Mouse (Mus musculus) liver, embryonic 12.5 days (tissue): ENCODE measurements around the gene Rab3a. TPM values are rescaled to one million over a fixed set of nuclear protein-coding genes. Genes with fewer than 3 reads are reported as not detected.

Source experiments
- ATAC-seq: fragments of 200-750 bp; cut with Nextera tagmentation; 2 replicates; pipeline ENCODE4 v1.8.0; 2017; ENCODE audit warnings: moderate number of reproducible peaks, mild to moderate bottlenecking, moderate library complexity
- H3K27ac ChIP-seq: fragments of 300-500 bp; sonication (generic); 2 replicates; pipeline ENCODE4 v1.5.1; 2016; ENCODE audit warnings: mild to moderate bottlenecking
- H3K27me3 ChIP-seq: fragments of 300-500 bp; sonication (generic); replicated peaks from 2 replicates; pipeline ENCODE4 v1.6.1; 2016; ENCODE audit warnings: mild to moderate bottlenecking, moderate library complexity
- H3K36me3 ChIP-seq: fragments of 300-500 bp; sonication (generic); 2 replicates; pipeline ENCODE4 v1.6.1; 2016; ENCODE audit warnings: mild to moderate bottlenecking, moderate library complexity
- H3K4me1 ChIP-seq: fragments of 300-500 bp; sonication (generic); 2 replicates; pipeline ENCODE4 v1.6.1; 2016
- H3K4me2 ChIP-seq: fragments of 300-500 bp; sonication (generic); 2 replicates; pipeline ENCODE4 v1.6.1; 2016; ENCODE audit warnings: mild to moderate bottlenecking, moderate library complexity
- H3K4me3 ChIP-seq: fragments of 300-500 bp; sonication (generic); 2 replicates; pipeline ENCODE4 v1.5.1; 2016; ENCODE audit warnings: mild to moderate bottlenecking, moderate library complexity
- H3K9ac ChIP-seq: fragments of 300-500 bp; sonication (generic); 2 replicates; pipeline ENCODE4 v1.6.1; 2016; ENCODE audit warnings: mild to moderate bottlenecking, moderate library complexity
- H3K9me3 ChIP-seq: fragments of 300-500 bp; sonication (generic); replicated peaks from 2 replicates; pipeline ENCODE4 v1.6.1; 2016; ENCODE audit warnings: mild to moderate bottlenecking, moderate library complexity
- WGBS: fragments of 180-500 bp; shearing (Covaris S2); methylation state at CpG from one replicate; pipeline ENCODE4 v1.1.7; 2016; ENCODE audit not compliant: insufficient replicate concordance; 5-methylcytosine and 5-hydroxymethylcytosine counted together
- polyA plus RNA-seq: library from polyadenylated mRNA; unstranded; fragments of >200 nt; fragmentation: Nextera tagmentation; extraction: Ambion mirVana; gene quantifications from 2 replicates; pipeline ENCODE4 v1.2.1, GENCODE M21; 2016

The Rab3a gene
- 3.3 and 3.9 TPM in 2 replicates for polyA plus RNA-seq

GRCm38 (mm10) chr8:70754043-70754870, at the start of gene Rab3a:
Gene Rab3a, plus strand, starts transcription at chr8:70754679.
- ATAC-seq, result peak; percentile 98
- 7% methylated on average over 37 of the region's 37 CpGs for WGBS
- Histone ChIP-seq H3K4me3 (peak within 1 kb of the TSS; percentile 73), H3K4me2 (peak within 1 kb of the TSS; percentile 97), H3K27ac (peak within 1 kb of the TSS; percentile 79), H3K27me3 (peaks cover 14% of the 10 kb centered on the region), H3K36me3 (peaks cover 29% of the 10 kb centered on the region), H3K4me1 (peaks cover 57% of the 10 kb centered on the region), H3K9ac (peak within 1 kb of the TSS; percentile 78), H3K9me3 (no peaks in the 10 kb centered on the region)

GRCm38 (mm10) chr8:70708281-70708680, 46.2 kb upstream of the Rab3a start:
- Histone ChIP-seq H3K27me3 (peaks cover 17% of the 10 kb centered on the region), H3K9me3 (no peaks in the 10 kb centered on the region), H3K4me2 (no peak overlapping the region), H3K27ac (no peak overlapping the region), H3K4me3 (no peak overlapping the region), H3K36me3 (no peaks in the 10 kb centered on the region), H3K4me1 (no peaks in the 10 kb centered on the region), H3K9ac (no peak overlapping the region)
- no peak for ATAC-seq
- 73% methylated on average over 14 of the region's 14 CpGs for WGBS

- H3K27ac ChIP-seq, result no peak overlapping the region
- H3K4me3 ChIP-seq, result no peak overlapping the region
- 79% methylated on average over 9 of the region's 9 CpGs for WGBS
- no peaks in the 10 kb centered on the region for H3K36me3 ChIP-seq
- peaks cover 17% of the 10 kb centered on the region for H3K27me3 ChIP-seq
- no peak overlapping the region for H3K4me2 ChIP-seq
- no peak overlapping the region for H3K9ac ChIP-seq
- no peak for ATAC-seq
- H3K4me1 ChIP-seq, result no peaks in the 10 kb centered on the region
- no peaks in the 10 kb centered on the region for H3K9me3 ChIP-seq
Measured at GRCm38 (mm10) chr8:70709794-70710193, 44.7 kb upstream of the Rab3a start.

GRCm38 (mm10) chr8:70710296-70710695, 44.2 kb upstream of the Rab3a start:
- H3K4me2 ChIP-seq, result no peak overlapping the region
- no peaks in the 10 kb centered on the region for H3K9me3 ChIP-seq
- no peak for ATAC-seq
- H3K4me3 ChIP-seq, result no peak overlapping the region
- no peak overlapping the region for H3K9ac ChIP-seq
- 63% methylated on average over 1 of the region's 1 CpGs for WGBS
- H3K4me1 ChIP-seq, result no peaks in the 10 kb centered on the region
- no peaks in the 10 kb centered on the region for H3K36me3 ChIP-seq
- H3K27ac ChIP-seq, result no peak overlapping the region
- H3K27me3 ChIP-seq, result peaks cover 19% of the 10 kb centered on the region

GRCm38 (mm10) chr8:70711041-70711440, 43.4 kb upstream of the Rab3a start:
- H3K4me2 ChIP-seq, result no peak overlapping the region
- 66% methylated on average over 11 of the region's 11 CpGs for WGBS
- peaks cover 22% of the 10 kb centered on the region for H3K27me3 ChIP-seq
- H3K4me1 ChIP-seq, result no peaks in the 10 kb centered on the region
- ATAC-seq, result no peak
- H3K36me3 ChIP-seq, result no peaks in the 10 kb centered on the region
- no peaks in the 10 kb centered on the region for H3K9me3 ChIP-seq
- no peak overlapping the region for H3K4me3 ChIP-seq
- no peak overlapping the region for H3K9ac ChIP-seq
- no peak overlapping the region for H3K27ac ChIP-seq

- Histone ChIP-seq H3K36me3 (no peaks in the 10 kb centered on the region), H3K9me3 (no peaks in the 10 kb centered on the region), H3K27ac (no peak overlapping the region), H3K27me3 (peaks cover 41% of the 10 kb centered on the region), H3K4me3 (no peak overlapping the region), H3K9ac (no peak overlapping the region), H3K4me1 (peaks cover 3% of the 10 kb centered on the region; the same call in 1 of the 2 replicates), H3K4me2 (no peak overlapping the region)
- 62% methylated on average over 7 of the region's 7 CpGs for WGBS
- no peak for ATAC-seq
Measured at GRCm38 (mm10) chr8:70713991-70714390, 40.5 kb upstream of the Rab3a start.

- H3K27me3 ChIP-seq, result peaks cover 43% of the 10 kb centered on the region
- 38% methylated on average over 2 of the region's 2 CpGs for WGBS
- no peaks in the 10 kb centered on the region for H3K9me3 ChIP-seq
- H3K4me3 ChIP-seq, result no peak overlapping the region
- H3K36me3 ChIP-seq, result no peaks in the 10 kb centered on the region
- H3K4me1 ChIP-seq, result peaks cover 3% of the 10 kb centered on the region; the same call in 1 of the 2 replicates
- H3K4me2 ChIP-seq, result no peak overlapping the region
- no peak overlapping the region for H3K9ac ChIP-seq
- H3K27ac ChIP-seq, result no peak overlapping the region
- ATAC-seq, result no peak
Measured at GRCm38 (mm10) chr8:70715086-70715485, 39.4 kb upstream of the Rab3a start.

GRCm38 (mm10) chr8:70716521-70717400, 37.7 kb upstream of the Rab3a start:
- Histone ChIP-seq H3K9ac (no peak overlapping the region), H3K27ac (no peak overlapping the region), H3K27me3 (peaks cover 36% of the 10 kb centered on the region), H3K4me2 (no peak overlapping the region), H3K4me1 (peaks cover 3% of the 10 kb centered on the region; the same call in 1 of the 2 replicates), H3K9me3 (no peaks in the 10 kb centered on the region), H3K36me3 (no peaks in the 10 kb centered on the region), H3K4me3 (no peak overlapping the region)
- ATAC-seq, result no peak
- 68% methylated on average over 40 of the region's 40 CpGs for whole genome bisulfite sequencing

GRCm38 (mm10) chr8:70718297-70718696, 36.2 kb upstream of the Rab3a start, which contains the start of gene Gm3336:
Gene Gm3336, plus strand, starts transcription at chr8:70718543.
- Histone ChIP-seq H3K9me3 (no peaks in the 10 kb centered on the region), H3K9ac (no peak within 1 kb of the TSS), H3K27me3 (peaks cover 36% of the 10 kb centered on the region), H3K4me3 (no peak within 1 kb of the TSS), H3K4me1 (peaks cover 3% of the 10 kb centered on the region; the same call in 1 of the 2 replicates), H3K4me2 (peak within 1 kb of the TSS; percentile 20; the same call in 1 of the 2 replicates), H3K27ac (no peak within 1 kb of the TSS), H3K36me3 (no peaks in the 10 kb centered on the region)
- WGBS, result 3% methylated on average over 19 of the region's 19 CpGs
- ATAC-seq, result peak; percentile 35

- ATAC-seq, result no peak
Measured at GRCm38 (mm10) chr8:70719796-70720270, 34.6 kb upstream of the Rab3a start.

GRCm38 (mm10) chr8:70720739-70721138, 33.7 kb upstream of the Rab3a start:
- ATAC-seq, result no peak
- 5% methylated on average over 3 of the region's 3 CpGs for WGBS

More at GRCm38 (mm10) chr8:70719796-70720270, 34.6 kb upstream of the Rab3a start:
- 36% methylated on average over 9 of the region's 9 CpGs for WGBS
- H3K27me3 ChIP-seq, result peaks cover 48% of the 10 kb centered on the region
- no peaks in the 10 kb centered on the region for H3K36me3 ChIP-seq
- no peaks in the 10 kb centered on the region for H3K9me3 ChIP-seq
- H3K4me3 ChIP-seq, result no peak overlapping the region
- no peak overlapping the region for H3K9ac ChIP-seq
- peaks cover 3% of the 10 kb centered on the region; the same call in 1 of the 2 replicates for H3K4me1 ChIP-seq
- no peak overlapping the region for H3K27ac ChIP-seq
- no peak overlapping the region for H3K4me2 ChIP-seq

More at GRCm38 (mm10) chr8:70720739-70721138, 33.7 kb upstream of the Rab3a start:
- no peak overlapping the region for H3K4me3 ChIP-seq
- no peak overlapping the region for H3K4me2 ChIP-seq
- H3K36me3 ChIP-seq, result no peaks in the 10 kb centered on the region
- H3K9me3 ChIP-seq, result no peaks in the 10 kb centered on the region
- peaks cover 3% of the 10 kb centered on the region; the same call in 1 of the 2 replicates for H3K4me1 ChIP-seq
- no peak overlapping the region for H3K9ac ChIP-seq
- H3K27me3 ChIP-seq, result peaks cover 49% of the 10 kb centered on the region
- H3K27ac ChIP-seq, result no peak overlapping the region
